8 mouse cellular contexts compared by ENCODE assay signal in genomic region chr5:91402339-91403211, GRCm38 (mm10). TPM values are rescaled to one million over a fixed set of nuclear protein-coding genes. Genes with fewer than 3 reads are reported as not detected.
DNase-seq lines count a peak whose midpoint lies in the region; ATAC-seq and TF ChIP-seq lines count a peak whose summit lies in the region.

Gene Btc (minus strand): TSS chr5:91402994.

- 4% methylated on average over 19 of the region's 19 CpGs for WGBS in lung, postnatal 0 days

- TF ChIP-seq EP300 in lung, postnatal 0 days (IDR thresholded peaks at IDR 0.05), result no peak

- no peaks in the 10 kb centered on the region for H3K27me3 ChIP-seq in lung, postnatal 0 days (replicated peaks; ENCODE audit: insufficient read depth, low read length)

- ATAC-seq in hematopoietic stem cell, adult 5-6 weeks (replicated peaks in 1 of 2; ENCODE audit: insufficient read depth in 1 of 2, low FRiP score in 2 of 2, low TSS enrichment in 1 of 2, low read depth in 1 of 2, poor library complexity in 2 of 2, severe bottlenecking in 2 of 2), result peak; percentile 91 to 95
- peak; percentile 85 for ATAC-seq in lung, postnatal 0 days

- peak within 1 kb of the TSS; percentile 72 for H3K4me2 ChIP-seq in lung, postnatal 0 days (replicated peaks; ENCODE audit: low read depth, low read length)

- H3K4me1 ChIP-seq in brown adipose tissue, adult 24 weeks (ENCODE audit: control insufficient read depth, insufficient read depth, insufficient read length, low read length), result peaks cover 3% of the 10 kb centered on the region; the same call in 1 of the 2 replicates
- no peaks in the 10 kb centered on the region for H3K4me1 ChIP-seq in lung, postnatal 0 days (ENCODE audit: insufficient read depth, low read depth, low read length)

- H3K36me3 ChIP-seq in lung, postnatal 0 days (ENCODE audit: insufficient read depth, low read length), result no peaks in the 10 kb centered on the region

- H3K9me3 ChIP-seq in lung, postnatal 0 days (ENCODE audit: low read length), result no peaks in the 10 kb centered on the region

- peak within 1 kb of the TSS; percentile 41 for H3K9ac ChIP-seq in lung, postnatal 0 days (replicated peaks; ENCODE audit: low read depth)

- peak; percentile 61 to 69 for DNase-seq in CD8-positive naive resting alpha-beta T cell, adult 2 months (ENCODE audit: low read depth in 2 of 2, low spot score in 2 of 2)
- peak; percentile 33 for DNase-seq in forelimb bud, embryonic 11.5 days (ENCODE audit: low read depth, low spot score)
- peak; percentile 56 for DNase-seq in layer of hippocampus, adult 9-11 months
- peak; percentile 79 for DNase-seq in lung, postnatal 0 days (ENCODE audit: low spot score)
- peak; percentile 31 for DNase-seq in ovary, postnatal 10 days (ENCODE audit: low spot score)
- DNase-seq in thymus, postnatal 10 days (ENCODE audit: low spot score in 2 of 2), result peak; percentile 32 to 58

- TF ChIP-seq CTCF in lung, postnatal 0 days (IDR thresholded peaks at IDR 0.05), result peak; percentile 70

- H3K27ac ChIP-seq in brown adipose tissue, adult 24 weeks (replicated peaks; ENCODE audit: low read depth, low read length), result peak within 1 kb of the TSS; percentile 35
- H3K27ac ChIP-seq in lung, postnatal 0 days (ENCODE audit: low read length), result peak within 1 kb of the TSS; percentile 68

- H3K4me3 ChIP-seq in brown adipose tissue, adult 24 weeks (ENCODE audit: insufficient read depth, low read depth, low read length), result peak within 1 kb of the TSS; percentile 63
- peak within 1 kb of the TSS; percentile 37 for H3K4me3 ChIP-seq in lung, postnatal 0 days (ENCODE audit: low read depth, low read length)

RNA-seq across cellular contexts. Expression of gene Btc, which starts in this region (rescaled TPM):
- 5.9 and 7.7 TPM in 2 replicates for polyA plus RNA-seq in brown adipose tissue, adult 24 weeks (2012; ENCODE audit: insufficient read depth, insufficient read length, missing spikeins)
- total RNA-seq in hematopoietic stem cell, adult 5-6 weeks (2017), result 1.4 and 3.7 TPM in 2 replicates
- 3.0 and 4.3 TPM in 2 replicates for polyA plus RNA-seq in lung, postnatal 0 days (2015; fragmentation: Nextera tagmentation; extraction: Ambion mirVana)

Comparison
In these comparisons a context has a peak if more than half of its experiments do, and no peak if none do; other contexts are left out.
1. Peak in every context shown above with its lines: DNase-seq, ATAC-seq, H3K4me3 ChIP-seq and H3K27ac ChIP-seq.